Mouse (Mus musculus): ENCODE measurements around the gene C730034F03Rik. TPM values are rescaled to one million over a fixed set of nuclear protein-coding genes. Genes with fewer than 3 reads are reported as not detected.

C730034F03Rik gene
- total RNA-seq, 2 experiments from 2014 or later, result 0.16 to 0.89 TPM

DNA sequence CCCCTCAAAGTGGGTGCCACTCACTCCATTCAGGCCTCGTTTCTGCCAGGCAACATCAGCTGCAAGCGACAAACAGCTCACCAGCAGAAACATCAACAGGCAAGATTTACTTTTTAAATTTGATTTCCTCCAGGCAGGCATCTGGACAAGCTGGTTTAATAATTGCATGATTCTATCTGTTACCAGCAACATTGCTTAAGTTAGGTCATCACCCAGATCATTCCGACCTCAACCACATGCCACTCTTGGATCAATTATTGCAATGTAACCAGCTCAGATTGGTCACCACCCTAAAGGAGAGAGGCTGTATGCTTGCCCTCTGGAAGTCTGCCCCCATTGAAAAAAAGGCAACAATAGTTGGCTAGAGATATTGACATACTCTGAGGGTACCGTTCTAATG, 42.1 kb downstream of the C730034F03Rik start:
- no peak for DNase-seq
- intact Hi-C loops (cut with DNase I; ENCODE audit: low total_unique reads), result no loop called here

DNA sequence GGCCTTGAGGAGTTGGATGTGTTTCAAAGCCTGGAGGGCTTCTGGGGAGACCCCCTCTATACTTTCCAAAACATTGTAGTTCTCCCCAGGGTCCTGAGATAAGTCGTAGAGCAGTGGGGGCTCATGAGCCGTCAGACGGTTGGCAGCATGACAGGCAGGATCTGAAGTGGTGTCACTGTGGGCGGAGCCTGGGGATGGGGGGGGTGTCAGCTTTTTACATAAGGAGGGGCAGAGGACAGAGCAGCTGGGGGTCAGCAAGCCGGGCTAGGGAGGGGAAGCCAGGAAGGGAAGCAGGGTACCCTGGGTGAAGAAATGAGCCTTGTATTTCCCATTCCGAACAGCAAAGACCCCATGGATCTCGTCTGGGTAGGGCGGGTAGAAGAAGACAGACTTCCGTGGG, 44.0 kb downstream of the C730034F03Rik start:
- no peak for DNase-seq
- intact Hi-C loops (cut with DNase I; ENCODE audit: low total_unique reads), result no loop called here

DNA sequence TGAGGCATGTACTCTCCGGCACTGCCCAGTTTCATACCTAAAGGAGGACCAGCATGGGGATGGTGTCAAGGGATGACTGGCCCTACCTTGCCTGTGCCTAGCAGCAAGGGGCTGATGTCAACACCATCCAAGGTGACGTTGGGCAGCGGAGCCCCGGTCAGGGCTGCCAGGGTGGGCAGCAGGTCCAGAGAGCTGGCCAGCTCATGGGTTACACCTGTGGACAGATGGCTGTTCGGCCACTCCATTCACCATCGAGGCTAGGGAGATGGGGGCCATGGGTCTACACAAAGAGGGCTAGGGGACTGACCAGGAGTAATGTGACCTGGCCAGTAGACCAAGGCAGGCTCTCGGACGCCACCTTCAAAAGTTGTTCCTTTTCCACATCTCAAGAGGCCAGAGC, 44.5 kb downstream of the C730034F03Rik start:
- intact Hi-C loops (cut with DNase I; ENCODE audit: low total_unique reads), result no loop called here
- no peak for DNase-seq

DNA sequence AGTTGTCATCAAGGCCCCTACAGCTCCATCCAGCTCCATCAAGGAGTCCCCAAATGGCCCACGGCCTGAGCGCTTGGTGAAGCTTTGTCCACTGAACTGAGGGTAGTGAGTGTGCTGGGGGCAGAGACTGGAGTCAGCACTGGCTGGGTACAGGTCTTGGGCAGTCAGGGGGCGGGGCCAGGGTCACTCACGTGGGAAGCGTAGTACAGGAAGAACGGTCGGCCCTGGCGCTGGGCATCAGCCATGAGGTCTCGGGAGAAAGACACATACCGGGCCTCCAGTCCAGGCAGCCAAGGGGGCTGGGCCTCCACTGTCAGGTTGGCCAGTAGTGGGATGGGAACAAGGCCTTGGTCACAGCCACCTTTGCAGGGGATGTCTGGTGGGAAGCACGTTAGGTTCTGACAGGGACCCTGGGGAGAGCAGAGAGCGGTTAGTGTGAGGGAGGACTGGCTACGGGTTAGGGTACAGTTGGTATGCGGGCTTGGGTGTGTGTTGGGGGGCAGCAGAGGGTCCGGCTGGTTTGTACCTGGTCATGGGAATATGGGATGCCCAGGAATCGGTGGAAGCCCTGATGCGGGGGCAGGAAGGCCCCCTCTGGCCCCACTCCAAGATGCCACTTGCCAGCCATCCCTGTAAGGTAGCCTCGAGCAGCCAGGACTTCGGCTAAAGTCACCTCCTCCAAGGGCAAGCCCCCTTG, 45.4 kb downstream of the C730034F03Rik start:
- intact Hi-C loops (cut with DNase I; ENCODE audit: low total_unique reads), result no loop called here
- no peak for DNase-seq

DNA sequence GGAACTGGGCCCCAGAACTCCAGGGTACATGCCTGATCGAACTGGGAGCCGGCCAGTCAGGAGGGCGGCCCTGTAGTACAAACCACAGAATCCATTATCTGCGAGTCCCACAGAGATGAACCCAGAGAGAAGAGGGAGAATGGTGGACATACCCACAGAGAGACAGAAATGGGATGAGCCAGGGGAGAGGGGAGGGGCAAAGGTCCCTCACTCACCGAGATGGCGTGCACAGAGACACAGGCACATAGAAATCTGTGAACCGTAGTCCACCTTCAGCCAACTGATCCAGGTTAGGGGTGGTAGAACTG, 45.9 kb downstream of the C730034F03Rik start:
- intact Hi-C loops (cut with DNase I; ENCODE audit: low total_unique reads), result no loop called here

DNA sequence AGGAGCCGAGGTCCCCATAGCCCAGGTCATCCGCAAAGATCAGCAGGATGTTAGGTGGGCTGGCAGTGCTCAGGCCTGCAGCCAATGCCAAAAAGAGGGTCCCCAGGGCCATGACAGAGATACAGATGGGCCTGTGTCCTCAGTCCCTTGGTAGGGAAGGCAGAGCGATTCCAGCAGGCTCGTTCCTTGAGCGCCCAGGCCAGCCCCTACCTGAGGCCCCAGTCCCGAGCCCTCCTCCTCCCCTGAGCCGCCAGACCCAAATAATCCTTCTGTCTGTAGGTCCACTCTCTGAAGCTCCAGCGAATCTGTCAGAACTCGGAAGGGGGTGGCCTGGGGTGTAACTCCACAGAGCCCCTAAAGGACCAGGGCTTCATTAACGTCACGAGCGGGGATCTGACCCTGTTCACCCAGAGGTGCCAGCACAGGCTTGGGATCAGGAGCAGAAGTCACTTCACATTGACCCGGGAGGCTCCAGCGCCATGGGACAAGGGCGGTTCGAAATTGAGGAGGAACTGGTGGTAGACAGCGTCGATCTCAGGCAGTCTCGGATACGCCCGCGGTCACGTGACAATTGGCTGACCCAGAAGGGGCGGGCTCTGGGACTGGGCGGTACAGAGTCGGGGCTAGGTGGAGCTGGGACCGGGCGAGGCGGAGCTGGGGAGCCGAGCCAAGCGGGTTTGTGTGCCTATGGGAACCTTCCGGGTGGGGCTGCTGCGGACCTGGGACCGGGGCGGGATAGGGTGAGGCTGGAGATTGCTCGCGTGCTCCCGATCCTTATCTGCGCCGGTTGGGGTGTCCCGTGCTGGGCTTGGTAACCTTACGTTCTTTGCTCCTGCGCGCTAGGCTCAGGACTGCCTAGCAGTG, 46.5 kb downstream of the C730034F03Rik start:
- intact Hi-C loops (cut with DNase I; ENCODE audit: low total_unique reads), result no loop called here
- DNase-seq, result peak; percentile 94

More for the DNA sequence above, 45.9 kb downstream of the C730034F03Rik start:
- DNase-seq, result no peak

DNA sequence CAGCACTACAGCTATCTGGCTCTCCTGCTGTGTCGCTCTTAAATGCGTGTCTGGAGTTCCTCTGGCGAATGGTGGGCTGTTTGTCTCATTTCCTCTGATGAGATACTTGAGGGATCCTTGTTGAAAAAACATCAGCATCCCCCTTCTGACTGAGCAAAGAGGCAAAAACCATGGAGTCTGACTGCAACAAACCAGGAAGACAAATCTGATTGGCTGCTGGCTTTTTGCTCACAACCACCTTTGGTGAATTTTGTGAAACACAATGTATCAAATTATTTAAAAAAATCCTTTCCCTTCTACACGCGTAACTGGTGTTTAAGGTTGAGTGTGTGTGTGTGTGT, 47.1 kb downstream of the C730034F03Rik start:
- intact Hi-C loops (cut with DNase I; ENCODE audit: low total_unique reads), result no loop called here
- DNase-seq, result no peak

DNA sequence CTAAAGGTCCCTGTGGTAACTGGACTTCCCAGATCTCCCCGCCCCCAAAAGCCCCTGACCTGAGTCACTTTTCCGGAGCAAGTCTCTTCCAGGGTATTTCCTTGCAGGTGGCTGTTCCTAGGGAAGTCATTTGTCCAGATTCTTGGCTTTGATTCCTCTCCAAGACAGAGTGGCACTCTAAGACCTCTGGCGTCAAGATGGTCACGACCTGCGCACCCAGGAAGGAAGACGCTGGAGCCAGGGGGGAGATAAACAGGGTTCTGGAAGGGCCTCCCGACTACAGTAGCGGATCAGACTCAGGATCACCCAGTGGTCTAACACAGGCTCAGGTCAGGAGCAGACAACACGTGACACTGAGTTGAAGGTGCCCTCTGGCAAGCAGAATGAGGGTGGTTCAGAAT, 47.7 kb downstream of the C730034F03Rik start, which contains the start of gene Arsa:
Gene Arsa (minus strand): TSS at position 335 of the 401 bp plus-strand sequence.
- intact Hi-C loops (cut with DNase I; ENCODE audit: low total_unique reads), result no loop called here
- DNase-seq, result no peak

DNA sequence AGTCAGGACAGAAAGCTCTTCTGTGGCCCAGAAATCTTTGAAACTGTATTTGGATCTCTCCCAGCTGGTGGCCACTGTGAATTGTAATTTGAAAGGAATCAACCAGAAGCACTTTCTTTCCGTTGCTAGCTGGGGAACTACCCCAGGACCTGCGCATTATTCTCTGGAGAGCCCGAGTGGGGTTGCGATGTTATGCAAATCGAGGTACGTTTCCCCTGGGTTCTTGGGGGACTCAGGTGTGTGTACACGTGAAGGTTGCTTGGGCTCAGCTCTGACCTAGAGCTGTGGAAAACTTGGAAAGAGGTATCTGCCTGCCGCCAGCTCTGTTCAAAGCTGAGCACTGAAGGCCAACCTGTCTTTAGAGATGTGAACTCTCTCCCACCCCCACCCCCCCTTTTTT, 48.4 kb downstream of the C730034F03Rik start:
- no peak for DNase-seq
- intact Hi-C loops (cut with DNase I; ENCODE audit: low total_unique reads), result no loop called here

DNA sequence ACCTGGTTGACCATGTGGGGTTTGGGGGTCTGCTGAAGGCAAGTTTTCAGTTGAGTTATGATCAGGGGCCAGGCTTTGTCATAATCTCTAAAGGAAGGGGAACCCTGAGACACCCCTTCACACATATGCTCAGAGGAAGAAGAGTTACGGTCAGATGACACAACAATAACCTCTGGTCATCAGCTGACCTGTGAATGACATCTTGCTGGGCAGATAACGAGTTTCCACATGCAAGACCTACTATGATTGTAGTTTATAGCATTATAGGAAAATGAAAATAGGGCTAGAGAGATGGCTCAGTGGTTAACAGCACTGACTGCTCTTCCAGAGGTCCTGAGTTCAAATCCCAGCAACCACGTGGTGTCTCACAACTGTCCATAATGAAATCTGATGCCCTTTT, 49.2 kb downstream of the C730034F03Rik start:
- DNase-seq, result no peak
- intact Hi-C loops (cut with DNase I; ENCODE audit: low total_unique reads), result no loop called here

Other genes starting within 250 kb of the C730034F03Rik start
- gene Plxnb2, start 248.8 kb upstream of the C730034F03Rik start, total RNA-seq (2021), result 10 to 100 TPM; 20.9 to 23.8 TPM
- gene Dennd6b, start 233.1 kb upstream of the C730034F03Rik start, total RNA-seq (2021), result 1 to 10 TPM; 4.1 to 5.4 TPM
- 10 to 100 TPM; 56.2 to 57.3 TPM for gene Ppp6r2, start 218.0 kb upstream of the C730034F03Rik start, total RNA-seq (2021)
- 10 to 100 TPM; 51.2 to 51.5 TPM for gene Sbf1, start 114.3 kb upstream of the C730034F03Rik start, total RNA-seq (2021)
- not detected for gene Adm2, start 106.9 kb upstream of the C730034F03Rik start, total RNA-seq (2021)
- not detected for gene Miox, start 95.2 kb upstream of the C730034F03Rik start, total RNA-seq (2021)
- gene Lmf2, start 73.9 kb upstream of the C730034F03Rik start, total RNA-seq (2021), result 10 to 100 TPM; 16.9 to 18.3 TPM
- gene Ncaph2, start 73.9 kb upstream of the C730034F03Rik start, total RNA-seq (2021), result 10 to 100 TPM; 39.0 to 40.8 TPM
- 10 to 100 TPM; 15.2 to 15.3 TPM for gene Sco2, start 55.7 kb upstream of the C730034F03Rik start, total RNA-seq (2021)
- gene Tymp, start 52.5 kb upstream of the C730034F03Rik start, total RNA-seq (2021), result under 1 TPM; 0.25 to 0.64 TPM
- gene Odf3b, start 50.3 kb upstream of the C730034F03Rik start, total RNA-seq (2021), result 1 to 10 TPM in 1 of 2 experiments, under 1 TPM in 1; 0.44 to 1.0 TPM
- not detected for gene Klhdc7b, start 44.7 kb upstream of the C730034F03Rik start, total RNA-seq (2021)
- not detected for gene Syce3, start 19.1 kb upstream of the C730034F03Rik start, total RNA-seq (2021)
- gene Cpt1b, start 3.7 kb upstream of the C730034F03Rik start, total RNA-seq (2021), result 100 to 1,000 TPM; 230 to 289 TPM
- gene Gm44502, start 107 bp downstream of the C730034F03Rik start, total RNA-seq (2021), result under 1 TPM in 1 of 2 experiments, not detected in 1; 0.71 TPM
- 10 to 100 TPM; 19.6 to 28.5 TPM for gene Chkb, start 319 bp downstream of the C730034F03Rik start, total RNA-seq (2021)
- gene Mapk8ip2, start 24.3 kb downstream of the C730034F03Rik start, total RNA-seq (2021), result under 1 TPM; 0.16 to 0.25 TPM
- 1 to 10 TPM; 7.2 to 7.4 TPM for gene Arsa, start 47.8 kb downstream of the C730034F03Rik start, total RNA-seq (2021)
- gene Shank3, start 70.0 kb downstream of the C730034F03Rik start, total RNA-seq (2021), result 10 to 100 TPM; 15.2 to 25.8 TPM
- gene Acr, start 138.7 kb downstream of the C730034F03Rik start, total RNA-seq (2021), result under 1 TPM; 0.14 to 0.16 TPM
- gene Rabl2, start 162.3 kb downstream of the C730034F03Rik start, total RNA-seq (2021), result 1 to 10 TPM; 3.7 to 4.3 TPM

Measured in gastrocnemius, postnatal 14 days (tissue).